Mouse (Mus musculus) thymus, adult 2 months (tissue): ENCODE measurements around the gene Zc3h7a. TPM values are rescaled to one million over a fixed set of nuclear protein-coding genes. Genes with fewer than 3 reads are reported as not detected.
A peak's percentile ranks its signal among the peaks of the same experiment; 100 is the strongest.

Source experiments
- DNase-seq: peaks from one replicate; pipeline ENCODE4 v3.0.0; 2021
- H3K27ac ChIP-seq: fragments of 200-500 bp; 2 replicates; pipeline ENCODE4 v1.5.1; 2012; ENCODE audit warnings: low read length, control low read depth; ENCODE audit not compliant: control insufficient read depth, insufficient read depth
- H3K27me3 ChIP-seq: fragments of 200-500 bp; 2 replicates; pipeline ENCODE4 v1.6.1; 2012; ENCODE audit warnings: mild to moderate bottlenecking, low read length, moderate library complexity, mixed read lengths; ENCODE audit not compliant: control insufficient read depth, insufficient read depth
- H3K36me3 ChIP-seq: fragments of 200-500 bp; 2 replicates; pipeline ENCODE4 v1.6.1; 2012; ENCODE audit warnings: mild to moderate bottlenecking, low read length, moderate library complexity; ENCODE audit not compliant: control insufficient read depth, insufficient read depth
- H3K4me1 ChIP-seq: fragments of 200-500 bp; replicated peaks from 2 replicates; pipeline ENCODE4 v1.6.1; 2012; ENCODE audit warnings: low read length; ENCODE audit not compliant: control insufficient read depth, insufficient read depth
- H3K4me3 ChIP-seq: fragments of 200-500 bp; 2 replicates; pipeline ENCODE4 v1.5.1; 2012; ENCODE audit warnings: mild to moderate bottlenecking, low read length, control low read depth, moderate library complexity; ENCODE audit not compliant: control insufficient read depth, insufficient read depth
- CTCF ChIP-seq: fragments of 200-500 bp; IDR thresholded peaks from 2 replicates; pipeline ENCODE4 v1.5.1; 2012; ENCODE audit warnings: mild to moderate bottlenecking, control low read depth, low read length, moderate library complexity, borderline replicate concordance; ENCODE audit not compliant: control insufficient read depth, poor library complexity, insufficient read depth; ENCODE audit errors: extremely low read depth
- POLR2A ChIP-seq: fragments of 200-500 bp; IDR thresholded peaks from 2 replicates; pipeline ENCODE4 v1.6.1; 2012; ENCODE audit warnings: mild to moderate bottlenecking, low read length, control low read depth, moderate library complexity; ENCODE audit not compliant: control insufficient read depth, poor library complexity, insufficient read depth; ENCODE audit errors: extremely low read depth
- WGBS: fragments of 180-500 bp; shearing (Covaris S2); methylation state at CpG from one replicate; pipeline ENCODE4 v1.1.7; 2018; 5-methylcytosine and 5-hydroxymethylcytosine counted together
- polyA plus RNA-seq: library from polyadenylated mRNA; depleted of rRNA; stranded (reverse); fragments of >200 nt; gene quantifications from 2 replicates; pipeline ENCODE4 v1.2.3, GENCODE M21; 2012

The Zc3h7a gene
- polyA plus RNA-seq, 1 experiment: 116 TPM

DNA sequence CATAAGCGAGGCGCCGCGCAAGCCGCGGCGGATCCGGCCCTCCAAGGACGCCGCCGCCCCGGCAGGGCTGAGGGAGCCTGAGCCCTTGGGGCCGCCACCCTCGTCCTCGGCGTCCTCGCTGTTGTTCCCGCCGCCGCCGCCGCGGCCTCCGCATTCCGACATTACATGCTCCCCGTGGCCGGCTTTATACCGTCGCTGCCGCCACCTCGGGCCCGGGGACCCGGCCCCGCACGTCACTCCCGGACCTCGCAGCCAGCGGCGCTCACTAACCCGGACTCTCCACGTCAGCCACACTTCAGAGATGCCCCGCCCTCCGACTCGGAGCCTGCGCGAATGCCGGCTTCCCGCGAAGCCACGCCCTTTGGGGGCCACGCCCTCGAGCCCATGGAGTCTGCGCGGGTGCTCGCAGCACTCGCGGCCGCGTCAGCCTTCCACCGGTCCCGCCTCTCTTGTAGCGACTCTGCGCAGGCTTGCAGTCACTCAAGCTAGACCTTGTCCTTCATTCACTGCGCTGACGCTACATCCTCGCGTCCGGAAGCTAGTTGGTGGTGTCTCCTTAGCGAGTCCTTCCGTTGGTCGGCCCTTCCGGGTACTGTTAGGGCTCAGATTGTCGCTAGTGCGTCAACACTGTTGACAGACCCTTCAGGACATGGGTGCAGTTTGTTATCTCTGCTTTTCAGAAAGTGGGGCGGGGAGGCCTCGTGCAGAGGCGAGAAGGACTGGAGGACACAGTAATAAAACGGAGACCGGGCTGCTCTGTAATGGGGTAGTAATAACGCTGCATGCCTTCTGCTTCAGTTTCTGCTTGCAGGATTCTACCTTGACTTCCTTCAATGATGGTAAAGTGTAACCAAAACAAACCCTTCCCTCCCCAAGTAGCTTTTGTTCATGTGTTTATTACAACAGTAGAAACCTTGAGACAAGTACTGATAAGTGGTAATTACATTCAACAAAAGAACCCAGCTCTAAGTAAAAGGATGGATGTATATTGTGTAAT lies 41.5 kb downstream of the Zc3h7a start, which contains the start of gene Txndc11:
Gene Txndc11 (minus strand): TSS at position 303 of the 997 bp plus-strand sequence.
- H3K27ac ChIP-seq: peak within 1 kb of the TSS; percentile 91
- H3K36me3 ChIP-seq: peaks cover 14% of the 10 kb centered on the region; the same call in 1 of the 2 replicates
- under 1% methylated on average over 80 of the region's 80 CpGs for WGBS
- peak; percentile 100 for DNase-seq
- TF ChIP-seq CTCF (0 out of 2 replicates have a peak, but pooled peaks have one; percentile 24), POLR2A (peak; percentile 88)
- H3K4me3 ChIP-seq: peak within 1 kb of the TSS; percentile 79
- H3K4me1 ChIP-seq: no peaks in the 10 kb centered on the region; the same call in 1 of the 2 replicates
- H3K27me3 ChIP-seq: no peaks in the 10 kb centered on the region

DNA sequence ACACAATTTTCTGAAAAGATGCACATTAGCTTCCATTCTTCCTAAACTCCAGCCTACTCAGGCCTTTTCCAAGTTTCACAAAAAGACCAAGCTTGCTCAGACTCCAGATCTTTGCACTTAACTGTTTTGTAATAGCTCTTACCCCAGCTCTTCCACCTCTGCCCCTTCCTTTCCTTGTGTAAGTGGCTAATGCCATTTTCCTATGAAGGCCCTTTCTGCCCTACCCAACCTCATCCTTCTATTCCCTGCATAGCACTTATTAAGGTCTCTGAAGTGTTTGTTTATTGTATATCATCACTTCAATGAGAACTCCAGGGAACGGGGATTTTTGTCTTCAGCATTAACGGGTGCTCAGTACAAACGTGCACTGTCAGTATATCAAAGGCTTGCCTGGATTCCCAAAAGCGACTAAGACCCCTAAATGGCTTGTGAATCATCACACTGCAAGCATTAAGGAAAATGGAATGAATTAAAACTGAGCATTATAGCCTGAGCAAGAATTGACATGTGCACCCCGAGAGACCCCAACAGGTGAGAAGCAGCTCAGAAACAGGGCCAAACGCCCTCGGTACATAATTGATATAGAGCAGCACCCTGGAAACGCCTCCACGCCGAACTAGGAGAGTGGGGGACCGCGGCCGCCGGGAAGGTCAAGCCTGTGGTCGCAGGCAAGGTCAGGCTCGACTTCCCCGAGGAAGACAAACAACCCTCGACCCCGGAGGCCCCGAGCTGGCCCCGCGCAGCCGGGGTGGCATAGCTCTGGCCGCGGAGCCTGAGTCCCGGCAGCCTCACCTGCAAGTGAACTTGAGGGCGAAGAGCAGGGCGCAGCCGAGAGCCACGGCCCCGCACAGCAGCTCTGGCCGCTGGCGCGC lies 42.5 kb downstream of the Zc3h7a start:
- Histone ChIP-seq H3K4me3 (peak overlapping the region; percentile 79), H3K27me3 (no peaks in the 10 kb centered on the region), H3K36me3 (peaks cover 10% of the 10 kb centered on the region; the same call in 1 of the 2 replicates), H3K4me1 (no peaks in the 10 kb centered on the region; the same call in 1 of the 2 replicates), H3K27ac (no peak overlapping the region)
- no peak for DNase-seq
- WGBS: under 1% methylated on average over 34 of the region's 34 CpGs
- TF ChIP-seq CTCF (no peak), POLR2A (no peak)

DNA sequence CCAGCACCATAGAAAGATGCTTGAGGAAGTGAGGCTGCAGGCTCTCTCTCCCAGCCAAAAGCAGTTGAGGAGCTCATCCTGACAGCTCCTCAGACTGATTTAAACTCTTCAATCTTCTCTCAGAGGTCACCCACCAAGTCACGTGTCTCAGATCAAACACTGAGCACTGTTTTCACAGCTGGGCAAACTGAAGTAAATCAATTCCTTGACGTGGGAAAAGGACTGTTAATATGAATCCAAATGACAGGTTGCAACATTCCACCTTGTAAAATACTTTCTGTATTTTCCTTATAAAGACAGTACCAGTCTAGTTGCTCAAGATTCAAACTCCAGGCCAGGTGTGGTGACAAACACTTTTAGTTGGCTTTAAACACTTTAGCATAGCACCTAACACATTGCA lies 43.4 kb downstream of the Zc3h7a start:
- Histone ChIP-seq H3K4me1 (no peaks in the 10 kb centered on the region; the same call in 1 of the 2 replicates), H3K27ac (no peak overlapping the region), H3K4me3 (no peak overlapping the region), H3K27me3 (no peaks in the 10 kb centered on the region), H3K36me3 (peaks cover 13% of the 10 kb centered on the region; the same call in 1 of the 2 replicates)
- WGBS: 17% methylated on average over 2 of the region's 2 CpGs
- DNase-seq: no peak
- TF ChIP-seq CTCF (no peak), POLR2A (no peak)

DNA sequence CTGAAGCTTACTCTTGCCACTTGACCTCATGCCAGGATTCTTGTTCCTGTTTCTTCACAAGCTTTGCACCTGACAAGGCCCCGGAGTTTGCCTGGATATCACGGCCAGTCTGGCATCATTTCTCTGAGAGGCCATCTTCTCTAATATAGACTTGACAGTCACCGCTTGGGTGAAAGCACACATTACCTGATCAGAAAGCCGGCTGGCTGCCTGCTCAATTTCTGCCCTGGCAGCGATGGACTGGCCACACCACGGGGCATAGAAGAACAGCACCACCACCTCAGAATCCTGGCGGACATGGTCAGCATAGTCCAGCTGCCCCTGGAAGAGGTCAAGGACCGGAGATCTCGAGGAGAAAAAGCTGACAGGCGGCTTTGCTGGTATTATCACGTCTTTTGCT lies 47.9 kb downstream of the Zc3h7a start:
- TF ChIP-seq CTCF (no peak), POLR2A (no peak)
- 93% methylated on average over 11 of the region's 11 CpGs for WGBS
- no peak for DNase-seq
- Histone ChIP-seq H3K36me3 (peaks cover 19% of the 10 kb centered on the region), H3K27me3 (no peaks in the 10 kb centered on the region), H3K27ac (no peak overlapping the region), H3K4me3 (no peak overlapping the region), H3K4me1 (no peaks in the 10 kb centered on the region; the same call in 1 of the 2 replicates)

DNA sequence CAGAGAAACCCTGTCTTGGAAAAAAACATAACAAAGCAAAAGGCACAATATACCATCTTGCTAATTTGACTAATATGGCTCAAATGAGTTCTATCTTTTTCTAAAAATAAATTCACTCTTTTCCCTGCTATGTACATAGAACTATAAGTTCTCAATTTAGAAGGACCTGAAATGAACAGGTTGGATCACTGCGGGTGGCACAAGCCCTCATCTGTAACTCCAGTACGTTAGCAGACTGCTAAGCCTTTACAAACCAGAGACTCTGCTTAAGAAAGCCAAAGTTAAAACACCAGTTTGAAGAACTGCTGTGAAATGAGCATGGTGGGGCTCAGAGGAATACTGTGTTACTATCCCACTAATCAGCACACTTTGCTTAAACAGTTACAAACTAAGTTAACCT lies 50.8 kb downstream of the Zc3h7a start:
- Histone ChIP-seq H3K36me3 (peaks cover 26% of the 10 kb centered on the region), H3K27ac (no peak overlapping the region), H3K4me1 (no peaks in the 10 kb centered on the region), H3K27me3 (no peaks in the 10 kb centered on the region), H3K4me3 (no peak overlapping the region)
- no peak for DNase-seq
- WGBS: 94% methylated on average over 2 of the region's 2 CpGs
- no peak for TF ChIP-seq POLR2A
- TF ChIP-seq CTCF: no peak

DNA sequence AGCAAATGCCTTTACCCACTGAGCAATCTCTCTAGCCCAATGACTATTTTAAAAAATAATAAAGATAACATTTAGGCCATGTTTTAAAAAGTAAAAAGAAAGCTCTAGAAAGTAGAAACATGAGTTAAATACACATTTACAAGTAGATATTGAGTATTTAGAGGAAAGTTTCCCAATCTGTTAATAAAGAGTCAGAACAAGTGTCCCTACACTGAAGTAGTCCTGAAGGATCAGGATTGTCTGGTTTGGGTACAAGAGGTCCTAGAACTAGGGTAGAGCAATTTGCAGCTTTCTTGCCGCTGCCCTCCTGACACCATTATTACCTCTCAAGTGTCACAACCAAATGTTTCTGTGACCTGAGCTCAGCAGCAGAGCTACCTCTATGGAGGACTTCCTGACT lies 52.1 kb downstream of the Zc3h7a start:
- Histone ChIP-seq H3K36me3 (peaks cover 26% of the 10 kb centered on the region), H3K4me3 (no peak overlapping the region), H3K27ac (no peak overlapping the region), H3K27me3 (no peaks in the 10 kb centered on the region), H3K4me1 (no peaks in the 10 kb centered on the region)
- DNase-seq: no peak
- 100% methylated on average over 1 of the region's 1 CpGs for WGBS
- TF ChIP-seq CTCF (no peak), POLR2A (no peak)
